Mouse (Mus musculus): ENCODE data around the gene Slc2a13. TPM values are rescaled to one million over a fixed set of nuclear protein-coding genes. Genes with fewer than 3 reads are reported as not detected.
A peak's percentile ranks its signal among the peaks of the same experiment; 100 is the strongest.

Gene Slc2a13
- polyA plus RNA-seq, 1 experiment from 2014 or later: 3.3 TPM

DNA sequence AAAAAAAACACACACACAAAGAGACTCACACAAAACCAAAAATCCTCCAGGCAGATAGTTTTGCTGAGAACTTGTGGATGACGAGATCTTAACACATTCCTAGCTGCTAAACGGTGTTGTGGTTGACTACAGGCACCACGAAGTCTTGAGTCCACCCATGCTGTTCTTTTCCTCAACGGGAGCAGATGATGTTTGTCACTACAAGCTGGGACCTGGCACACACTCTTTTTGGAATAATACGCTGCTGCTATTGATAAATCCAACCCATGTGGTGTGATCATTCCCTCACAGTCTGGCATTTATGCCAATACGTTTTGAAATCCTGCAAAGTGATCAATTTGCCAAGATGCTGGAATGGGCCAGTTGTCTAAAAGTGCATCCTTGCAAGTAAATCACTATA is 147.6 kb downstream of the Slc2a13 start:
- ATAC-seq (ENCODE audit: low FRiP score, low TSS enrichment): no peak
- H3K4me1 ChIP-seq (ENCODE audit: control insufficient read depth, insufficient read depth, low read length): no peaks in the 10 kb centered on the region

GRCm38 (mm10) chr15:91406979-91407378 is 166.1 kb downstream of the Slc2a13 start:
- H3K27me3 ChIP-seq (ENCODE audit: control insufficient read depth, insufficient read depth, low read length): no peaks in the 10 kb centered on the region
- peak overlapping the region; percentile 37; the same call in 1 of the 2 replicates for H3K27ac ChIP-seq (ENCODE audit: low read depth, low read length)
- H3K4me2 ChIP-seq (replicated peaks; ENCODE audit: low read depth, low read length): 0 out of 2 replicates have a peak overlapping the region, but pooled peaks have one; percentile 4
- H3K9ac ChIP-seq (ENCODE audit: low read depth, low read length): no peak overlapping the region
- 18% methylated on average over 7 of the region's 7 CpGs for WGBS
- ATAC-seq (ENCODE audit: low FRiP score, low TSS enrichment): peak; percentile 71; the same call in 1 of the 2 replicates
- H3K36me3 ChIP-seq (ENCODE audit: control insufficient read depth, insufficient read depth, low read length): no peaks in the 10 kb centered on the region
- no peaks in the 10 kb centered on the region for H3K9me3 ChIP-seq (ENCODE audit: control insufficient read depth, low read length)
- H3K4me3 ChIP-seq (ENCODE audit: low read length): no peak overlapping the region
- H3K4me1 ChIP-seq (ENCODE audit: control insufficient read depth, insufficient read depth, low read length): 0 out of 2 replicates have a peak, but pooled peaks cover 5% of the 10 kb centered on the region

More for the DNA sequence above, 147.6 kb downstream of the Slc2a13 start:
- no peak overlapping the region for H3K4me3 ChIP-seq (ENCODE audit: low read length)
- H3K36me3 ChIP-seq (ENCODE audit: control insufficient read depth, insufficient read depth, low read length): no peaks in the 10 kb centered on the region
- H3K9ac ChIP-seq (ENCODE audit: low read depth, low read length): no peak overlapping the region
- no peaks in the 10 kb centered on the region for H3K9me3 ChIP-seq (ENCODE audit: control insufficient read depth, low read length)
- H3K27ac ChIP-seq (ENCODE audit: low read depth, low read length): no peak overlapping the region
- no peaks in the 10 kb centered on the region for H3K27me3 ChIP-seq (ENCODE audit: control insufficient read depth, insufficient read depth, low read length)
- H3K4me2 ChIP-seq (replicated peaks; ENCODE audit: low read depth, low read length): no peak overlapping the region
- WGBS: 89% methylated on average over 6 of the region's 6 CpGs

DNA sequence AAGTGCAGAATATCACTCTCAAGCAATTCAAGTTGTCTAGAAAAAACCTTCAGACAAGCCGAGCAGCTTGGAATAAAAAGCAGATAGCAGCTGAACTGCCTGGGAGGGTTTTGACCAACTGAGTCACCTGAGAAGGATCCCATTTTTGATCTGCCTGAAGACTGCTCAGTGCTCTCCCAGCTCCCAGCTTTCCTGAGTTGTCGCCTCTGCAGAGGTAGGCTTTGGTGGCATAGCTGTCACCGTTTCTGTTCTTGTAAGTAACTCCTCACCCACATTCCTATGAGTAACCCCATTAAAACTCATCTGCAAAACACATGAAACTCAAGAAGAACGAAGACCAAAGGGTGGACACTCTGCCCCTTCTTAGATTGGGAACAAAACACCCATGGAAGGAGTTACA is 177.9 kb downstream of the Slc2a13 start:
- Histone ChIP-seq H3K36me3 (ENCODE audit: control insufficient read depth, insufficient read depth, low read length) (no peaks in the 10 kb centered on the region), H3K4me1 (ENCODE audit: control insufficient read depth, insufficient read depth, low read length) (no peaks in the 10 kb centered on the region), H3K9ac (ENCODE audit: low read depth, low read length) (no peak overlapping the region), H3K4me3 (ENCODE audit: low read length) (no peak overlapping the region), H3K9me3 (ENCODE audit: control insufficient read depth, low read length) (0 out of 2 replicates have a peak, but pooled peaks cover 2% of the 10 kb centered on the region), H3K4me2 (replicated peaks; ENCODE audit: low read depth, low read length) (no peak overlapping the region), H3K27ac (ENCODE audit: low read depth, low read length) (no peak overlapping the region), H3K27me3 (ENCODE audit: control insufficient read depth, insufficient read depth, low read length) (no peaks in the 10 kb centered on the region)
- WGBS: 83% methylated on average over 4 of the region's 4 CpGs
- no peak for ATAC-seq (ENCODE audit: low FRiP score, low TSS enrichment)

- Histone ChIP-seq H3K27ac (ENCODE audit: low read depth, low read length) (no peak overlapping the region), H3K4me3 (ENCODE audit: low read length) (no peak overlapping the region), H3K36me3 (ENCODE audit: control insufficient read depth, insufficient read depth, low read length) (no peaks in the 10 kb centered on the region), H3K4me1 (ENCODE audit: control insufficient read depth, insufficient read depth, low read length) (peaks cover 10% of the 10 kb centered on the region; the same call in 1 of the 2 replicates), H3K4me2 (replicated peaks; ENCODE audit: low read depth, low read length) (no peak overlapping the region), H3K27me3 (ENCODE audit: control insufficient read depth, insufficient read depth, low read length) (no peaks in the 10 kb centered on the region), H3K9me3 (ENCODE audit: control insufficient read depth, low read length) (no peaks in the 10 kb centered on the region), H3K9ac (ENCODE audit: low read depth, low read length) (no peak overlapping the region)
- ATAC-seq (ENCODE audit: low FRiP score, low TSS enrichment): no peak
- 26% methylated on average over 1 of the region's 1 CpGs for WGBS
These were observed 189.4 kb downstream of the Slc2a13 start for GRCm38 (mm10) chr15:91383694-91384093.

GRCm38 (mm10) chr15:91382606-91383005 is 190.5 kb downstream of the Slc2a13 start:
- Histone ChIP-seq H3K27me3 (ENCODE audit: control insufficient read depth, insufficient read depth, low read length) (no peaks in the 10 kb centered on the region), H3K4me1 (ENCODE audit: control insufficient read depth, insufficient read depth, low read length) (peaks cover 10% of the 10 kb centered on the region; the same call in 1 of the 2 replicates), H3K4me2 (replicated peaks; ENCODE audit: low read depth, low read length) (no peak overlapping the region), H3K4me3 (ENCODE audit: low read length) (no peak overlapping the region), H3K9me3 (ENCODE audit: control insufficient read depth, low read length) (no peaks in the 10 kb centered on the region), H3K9ac (ENCODE audit: low read depth, low read length) (no peak overlapping the region), H3K36me3 (ENCODE audit: control insufficient read depth, insufficient read depth, low read length) (no peaks in the 10 kb centered on the region), H3K27ac (ENCODE audit: low read depth, low read length) (no peak overlapping the region)
- 98% methylated on average over 2 of the region's 2 CpGs for WGBS
- ATAC-seq (ENCODE audit: low FRiP score, low TSS enrichment): no peak

DNA sequence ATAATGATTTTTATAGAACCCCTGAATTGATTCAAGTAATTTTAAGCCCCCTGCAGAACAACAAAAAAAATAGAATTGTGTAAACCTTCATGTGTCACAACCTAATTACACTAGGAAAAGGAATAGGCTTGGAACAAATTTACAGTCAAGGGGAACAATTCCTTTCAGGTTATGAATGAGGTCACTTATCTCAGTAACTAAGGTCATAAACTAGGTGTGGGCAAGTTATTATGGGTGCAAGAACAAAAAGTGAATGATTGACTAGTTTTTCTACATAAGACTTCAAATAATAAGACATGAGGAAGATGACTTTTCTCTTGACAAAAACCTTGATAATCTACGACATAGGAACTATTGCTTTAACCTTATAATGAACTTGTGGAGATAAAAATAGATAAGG is 191.2 kb downstream of the Slc2a13 start:
- H3K4me2 ChIP-seq (replicated peaks; ENCODE audit: low read depth, low read length): no peak overlapping the region
- H3K4me1 ChIP-seq (ENCODE audit: control insufficient read depth, insufficient read depth, low read length): peaks cover 15% of the 10 kb centered on the region; the same call in 1 of the 2 replicates
- H3K9ac ChIP-seq (ENCODE audit: low read depth, low read length): no peak overlapping the region
- H3K4me3 ChIP-seq (ENCODE audit: low read length): no peak overlapping the region
- no peaks in the 10 kb centered on the region for H3K27me3 ChIP-seq (ENCODE audit: control insufficient read depth, insufficient read depth, low read length)
- H3K27ac ChIP-seq (ENCODE audit: low read depth, low read length): no peak overlapping the region
- no peak for ATAC-seq (ENCODE audit: low FRiP score, low TSS enrichment)
- no peaks in the 10 kb centered on the region for H3K9me3 ChIP-seq (ENCODE audit: control insufficient read depth, low read length)
- WGBS: 75% methylated on average over 1 of the region's 1 CpGs
- no peaks in the 10 kb centered on the region for H3K36me3 ChIP-seq (ENCODE audit: control insufficient read depth, insufficient read depth, low read length)

- Histone ChIP-seq H3K4me2 (replicated peaks; ENCODE audit: low read depth, low read length) (no peak overlapping the region), H3K36me3 (ENCODE audit: control insufficient read depth, insufficient read depth, low read length) (no peaks in the 10 kb centered on the region), H3K9me3 (ENCODE audit: control insufficient read depth, low read length) (no peaks in the 10 kb centered on the region), H3K27ac (ENCODE audit: low read depth, low read length) (no peak overlapping the region), H3K27me3 (ENCODE audit: control insufficient read depth, insufficient read depth, low read length) (no peaks in the 10 kb centered on the region), H3K4me3 (ENCODE audit: low read length) (no peak overlapping the region), H3K9ac (ENCODE audit: low read depth, low read length) (no peak overlapping the region), H3K4me1 (ENCODE audit: control insufficient read depth, insufficient read depth, low read length) (peaks cover 15% of the 10 kb centered on the region; the same call in 1 of the 2 replicates)
- WGBS: 7% methylated on average over 8 of the region's 8 CpGs
- ATAC-seq (ENCODE audit: low FRiP score, low TSS enrichment): no peak; the same call in 1 of the 2 replicates
These were observed 194.2 kb downstream of the Slc2a13 start for GRCm38 (mm10) chr15:91378751-91379325.

DNA sequence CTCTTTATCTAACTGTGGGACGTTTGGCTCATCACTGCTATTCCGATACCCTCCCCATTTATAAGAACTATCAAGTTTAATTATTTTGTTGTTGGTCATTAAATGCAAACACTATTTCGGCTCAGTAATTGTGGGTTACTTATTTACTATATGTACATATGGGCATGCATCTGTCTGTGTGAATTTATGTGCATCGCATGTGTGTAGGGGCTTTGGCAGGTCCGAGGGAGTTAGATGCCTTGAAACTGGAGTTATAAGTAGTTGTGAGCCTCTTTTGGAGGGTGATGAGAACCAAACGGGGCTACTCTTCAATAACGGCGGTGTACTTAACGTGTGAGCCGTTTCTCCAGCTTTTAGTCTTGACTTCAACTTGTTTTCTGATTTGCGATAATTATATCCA is 195.5 kb downstream of the Slc2a13 start:
- no peak overlapping the region for H3K27ac ChIP-seq (ENCODE audit: low read depth, low read length)
- no peak for ATAC-seq (ENCODE audit: low FRiP score, low TSS enrichment)
- no peaks in the 10 kb centered on the region for H3K9me3 ChIP-seq (ENCODE audit: control insufficient read depth, low read length)
- peaks cover 21% of the 10 kb centered on the region; the same call in 1 of the 2 replicates for H3K4me1 ChIP-seq (ENCODE audit: control insufficient read depth, insufficient read depth, low read length)
- no peak overlapping the region for H3K4me3 ChIP-seq (ENCODE audit: low read length)
- H3K36me3 ChIP-seq (ENCODE audit: control insufficient read depth, insufficient read depth, low read length): no peaks in the 10 kb centered on the region
- no peak overlapping the region for H3K4me2 ChIP-seq (replicated peaks; ENCODE audit: low read depth, low read length)
- no peaks in the 10 kb centered on the region for H3K27me3 ChIP-seq (ENCODE audit: control insufficient read depth, insufficient read depth, low read length)
- WGBS: 72% methylated on average over 11 of the region's 11 CpGs
- H3K9ac ChIP-seq (ENCODE audit: low read depth, low read length): no peak overlapping the region

GRCm38 (mm10) chr15:91377105-91377504 is 196.0 kb downstream of the Slc2a13 start:
- WGBS: 62% methylated on average over 11 of the region's 11 CpGs
- Histone ChIP-seq H3K4me1 (ENCODE audit: control insufficient read depth, insufficient read depth, low read length) (peaks cover 25% of the 10 kb centered on the region), H3K36me3 (ENCODE audit: control insufficient read depth, insufficient read depth, low read length) (no peaks in the 10 kb centered on the region), H3K27ac (ENCODE audit: low read depth, low read length) (no peak overlapping the region), H3K9me3 (ENCODE audit: control insufficient read depth, low read length) (no peaks in the 10 kb centered on the region), H3K4me3 (ENCODE audit: low read length) (no peak overlapping the region), H3K27me3 (ENCODE audit: control insufficient read depth, insufficient read depth, low read length) (no peaks in the 10 kb centered on the region), H3K9ac (ENCODE audit: low read depth, low read length) (no peak overlapping the region), H3K4me2 (replicated peaks; ENCODE audit: low read depth, low read length) (no peak overlapping the region)
- no peak for ATAC-seq (ENCODE audit: low FRiP score, low TSS enrichment)
